In the genomic region with DNA sequence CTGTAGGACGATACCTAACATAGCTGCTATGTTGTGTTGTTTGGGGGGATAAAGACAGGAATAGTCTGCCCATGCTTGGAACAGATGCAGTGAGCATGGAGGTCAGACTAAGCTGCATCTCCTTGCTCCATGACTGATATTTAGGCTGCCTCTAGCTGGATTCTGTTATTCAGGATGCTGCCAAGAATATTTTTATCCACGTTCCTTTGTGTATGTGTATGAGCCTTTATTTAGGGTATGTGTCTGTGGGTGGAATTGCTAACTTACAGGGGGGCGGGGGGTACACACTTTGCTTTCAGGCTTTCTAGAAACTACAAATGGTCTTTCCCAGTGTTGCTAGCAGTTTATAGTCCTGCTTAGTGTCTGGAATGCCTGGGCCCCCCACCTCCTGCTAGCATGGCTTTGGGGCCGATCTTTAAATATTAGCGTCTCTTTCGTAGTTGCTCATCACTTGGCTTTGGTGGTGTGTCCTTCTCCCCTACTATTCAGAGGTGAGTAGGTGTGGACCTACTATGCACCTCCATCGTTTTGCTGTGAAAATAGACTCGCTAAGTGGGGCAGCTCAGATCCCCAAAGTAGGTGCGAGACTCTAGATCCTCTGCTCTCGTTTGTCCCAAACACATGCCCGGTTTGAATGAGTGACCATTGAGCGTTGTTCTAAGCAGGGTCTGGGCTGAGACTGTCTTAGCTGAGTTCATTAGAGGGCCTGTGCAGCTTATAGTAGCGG, we compare ENCODE assay signal across 12 mouse cellular contexts. TPM values are rescaled to one million over a fixed set of nuclear protein-coding genes. Genes with fewer than 3 reads are reported as not detected.
DNase-seq lines count a peak whose midpoint lies in the region; ATAC-seq and TF ChIP-seq lines count a peak whose summit lies in the region.
"Had no signal": no experiment of that assay in that cellular context is flagged by ENCODE, and none has a peak within 500 bp of the region (broad histone marks: within the 10 kb centered on the region; RNA-seq: fewer than 3 reads in every experiment).

No protein-coding gene starts in this region.

- no peak for TF ChIP-seq CTCF in lung, postnatal 0 days (IDR thresholded peaks at IDR 0.05)

- peak overlapping the region; percentile 30; the same call in 1 of the 2 replicates for H3K9ac ChIP-seq in heart, embryonic 14.5 days (ENCODE audit: low read length)
- no peak overlapping the region for H3K9ac ChIP-seq in lung, postnatal 0 days (replicated peaks; ENCODE audit: low read depth)
- H3K9ac ChIP-seq in embryonic facial prominence, embryonic 15.5 days, result no peak overlapping the region
- no peak overlapping the region for H3K9ac ChIP-seq in limb, embryonic 14.5 days (ENCODE audit: low read depth, low read length, severe bottlenecking)

- H3K4me2 ChIP-seq in heart, embryonic 14.5 days (ENCODE audit: low read length), result no peak overlapping the region
- H3K4me2 ChIP-seq in lung, postnatal 0 days (replicated peaks; ENCODE audit: low read depth, low read length), result no peak overlapping the region
- no peak overlapping the region for H3K4me2 ChIP-seq in embryonic facial prominence, embryonic 15.5 days (replicated peaks)
- H3K4me2 ChIP-seq in limb, embryonic 14.5 days (replicated peaks; ENCODE audit: low read depth, low read length, severe bottlenecking), result no peak overlapping the region

- no peaks in the 10 kb centered on the region for H3K36me3 ChIP-seq in heart, embryonic 14.5 days (ENCODE audit: control insufficient read depth, insufficient read depth, low read length)
- no peaks in the 10 kb centered on the region for H3K36me3 ChIP-seq in lung, postnatal 0 days (ENCODE audit: insufficient read depth, low read length)
- H3K36me3 ChIP-seq in embryonic facial prominence, embryonic 15.5 days, result no peaks in the 10 kb centered on the region
- H3K36me3 ChIP-seq in limb, embryonic 14.5 days (ENCODE audit: control insufficient read depth, insufficient read depth, low read length), result no peaks in the 10 kb centered on the region

- H3K27ac ChIP-seq in heart, embryonic 14.5 days (replicated peaks in 1 of 2; ENCODE audit: control insufficient read depth in 1 of 2, insufficient read depth in 1 of 2, low read depth in 2 of 2, low read length in 2 of 2), result 0 out of 4 replicates have a peak overlapping the region, but pooled peaks of 1 of the 2 experiments have one; percentile 17
- H3K27ac ChIP-seq in lung, postnatal 0 days (ENCODE audit: low read length), result no peak overlapping the region
- H3K27ac ChIP-seq in embryonic facial prominence, embryonic 15.5 days (replicated peaks), result peak overlapping the region; percentile 35
- H3K27ac ChIP-seq in limb, embryonic 14.5 days (replicated peaks; ENCODE audit: low read depth, low read length), result peak overlapping the region; percentile 70

- no peaks in the 10 kb centered on the region for H3K9me3 ChIP-seq in heart, embryonic 14.5 days (ENCODE audit: control insufficient read depth, low read length)
- H3K9me3 ChIP-seq in lung, postnatal 0 days (ENCODE audit: low read length), result no peaks in the 10 kb centered on the region
- H3K9me3 ChIP-seq in embryonic facial prominence, embryonic 15.5 days (replicated peaks), result no peaks in the 10 kb centered on the region
- no peaks in the 10 kb centered on the region for H3K9me3 ChIP-seq in limb, embryonic 14.5 days (ENCODE audit: control insufficient read depth, low read length)

- no peak for TF ChIP-seq POLR2A in limb, embryonic 14.5 days (IDR thresholded peaks at IDR 0.05; ENCODE audit: borderline replicate concordance, extremely low read depth, insufficient read depth, insufficient read length)

- peaks cover 0 to 3% of the 10 kb centered on the region in 2 experiments; a peak in 1 of 4 replicates for H3K4me1 ChIP-seq in heart, embryonic 14.5 days (ENCODE audit: control insufficient read depth in 2 of 2, insufficient read depth in 2 of 2, low read length in 2 of 2)
- no peaks in the 10 kb centered on the region for H3K4me1 ChIP-seq in lung, postnatal 0 days (ENCODE audit: insufficient read depth, low read depth, low read length)
- H3K4me1 ChIP-seq in embryonic facial prominence, embryonic 15.5 days, result peaks cover 18% of the 10 kb centered on the region
- H3K4me1 ChIP-seq in limb, embryonic 14.5 days (ENCODE audit: control insufficient read depth, insufficient read depth, low read length), result peaks cover 18% of the 10 kb centered on the region

- no peak for ATAC-seq in heart, embryonic 14.5 days (ENCODE audit: insufficient number of reproducible peaks, insufficient read depth, low FRiP score, low read depth)
- ATAC-seq in lung, postnatal 0 days, result no peak
- no peak for ATAC-seq in embryonic facial prominence, embryonic 15.5 days (ENCODE audit: insufficient number of reproducible peaks, low FRiP score, low TSS enrichment, low read depth)
- ATAC-seq in limb, embryonic 14.5 days (ENCODE audit: low FRiP score, low read depth), result no peak
- ATAC-seq in inflammation-experienced regulatory T-cells, adult 6 months, result no peak

- DNase-seq in heart, postnatal 25 days (ENCODE audit: low spot score), result no peak
- DNase-seq in lung, postnatal 0 days (ENCODE audit: low spot score), result peak; percentile 4
- no peak for DNase-seq in lung, postnatal 14 days
- no peak for DNase-seq in limb, embryonic 14.5 days (ENCODE audit: low spot score)
- DNase-seq in Muller cell, postnatal 12 days (ENCODE audit: inconsistent ontology term), result no peak
- DNase-seq: cerebellum, adult 18-20 months; kidney, postnatal 14 days; lung, postnatal 36 days had no signal

- no peaks in the 10 kb centered on the region for H3K27me3 ChIP-seq in heart, embryonic 14.5 days (ENCODE audit: control insufficient read depth, insufficient read depth, low read length)
- no peaks in the 10 kb centered on the region for H3K27me3 ChIP-seq in lung, postnatal 0 days (replicated peaks; ENCODE audit: insufficient read depth, low read length)
- no peaks in the 10 kb centered on the region for H3K27me3 ChIP-seq in embryonic facial prominence, embryonic 15.5 days
- no peaks in the 10 kb centered on the region for H3K27me3 ChIP-seq in limb, embryonic 14.5 days (ENCODE audit: control insufficient read depth, insufficient read depth, low read length)

- H3K4me3 ChIP-seq in heart, embryonic 14.5 days (ENCODE audit: control insufficient read depth in 1 of 2, insufficient read depth in 1 of 2, low read depth in 1 of 2, low read length in 2 of 2), result no peak overlapping the region
- H3K4me3 ChIP-seq in lung, postnatal 0 days (ENCODE audit: low read depth, low read length), result no peak overlapping the region
- H3K4me3 ChIP-seq in embryonic facial prominence, embryonic 15.5 days (replicated peaks), result no peak overlapping the region
- H3K4me3 ChIP-seq in limb, embryonic 14.5 days (replicated peaks; ENCODE audit: low read length), result no peak overlapping the region
- H3K4me3 ChIP-seq: myocyte had no signal

- intact Hi-C loops in heart, postnatal 25 days (cut with DNase I), result no loop called here

- 79% methylated on average over 13 of the region's 13 CpGs for WGBS in heart, embryonic 14.5 days
- 79% methylated on average over 13 of the region's 13 CpGs for WGBS in lung, postnatal 0 days
- 71% methylated on average over 13 of the region's 13 CpGs for WGBS in embryonic facial prominence, embryonic 15.5 days
- 74% methylated on average over 13 of the region's 13 CpGs for WGBS in limb, embryonic 14.5 days

- no peak for TF ChIP-seq EP300 in lung, postnatal 0 days (IDR thresholded peaks at IDR 0.05)

RNA-seq across cellular contexts. Expression of gene C530008M17Rik, which starts 45.0 kb away (rescaled TPM):
- polyA plus RNA-seq in heart, embryonic 14.5 days (2014; fragmentation: Nextera tagmentation; extraction: Ambion mirVana), result 36.1 and 38.0 TPM in 2 replicates
- total RNA-seq in heart, postnatal 25 days (2021), result 1 to 10 TPM; 2.2 to 2.3 TPM
- 3.8 and 4.4 TPM in 2 replicates for polyA plus RNA-seq in lung, postnatal 0 days (2015; fragmentation: Nextera tagmentation; extraction: Ambion mirVana)
- 16.9 and 17.0 TPM in 2 replicates for polyA plus RNA-seq in embryonic facial prominence, embryonic 15.5 days (2015; fragmentation: Nextera tagmentation; extraction: Ambion mirVana)
- 24.0 and 26.5 TPM in 2 replicates for polyA plus RNA-seq in limb, embryonic 14.5 days (2012; rRNA removed)
- 12.6 and 15.1 TPM in 2 replicates for polyA plus RNA-seq in limb, embryonic 14.5 days (2014; fragmentation: Nextera tagmentation; extraction: Ambion mirVana)
- 1 to 10 TPM in 1 of 3 experiments, under 1 TPM in 2; 0.34 to 1.8 (median 0.58) TPM for polyA plus RNA-seq in inflammation-experienced regulatory T-cells, adult 6 months (2017; shearing (Covaris generic))
